Mouse (Mus musculus): ENCODE measurements around the gene Plxnc1. TPM values are rescaled to one million over a fixed set of nuclear protein-coding genes. Genes with fewer than 3 reads are reported as not detected.

The Plxnc1 gene
- total RNA-seq, 2 experiments from 2014 or later: 1.6 to 9.1 TPM

GRCm38 (mm10) chr10:94779319-94779718, 165.3 kb downstream of the Plxnc1 start:
- no peak for DNase-seq (ENCODE audit: low spot score in 2 of 2)

GRCm38 (mm10) chr10:94777576-94777975, 167.1 kb downstream of the Plxnc1 start:
- no peak for DNase-seq (ENCODE audit: low spot score in 2 of 2)

GRCm38 (mm10) chr10:94771496-94771895, 173.1 kb downstream of the Plxnc1 start:
- DNase-seq (ENCODE audit: low spot score in 2 of 2): no peak

- DNase-seq (ENCODE audit: low spot score in 2 of 2): no peak
Observed at GRCm38 (mm10) chr10:94747011-94747410, 197.6 kb downstream of the Plxnc1 start.

- no peak for DNase-seq (ENCODE audit: low spot score in 2 of 2)
Observed at GRCm38 (mm10) chr10:94741459-94741858, 203.2 kb downstream of the Plxnc1 start.

Measured in adrenal gland, adult 18-20 months (tissue).